Mouse (Mus musculus): ENCODE measurements at regions not wholly inside any gene's neighbourhood (a gene's known extent, or its start where the extent isn't known, plus 50 kb on each side); places are given as distances from the start of the nearest gene placed in this dataset.

DNA sequence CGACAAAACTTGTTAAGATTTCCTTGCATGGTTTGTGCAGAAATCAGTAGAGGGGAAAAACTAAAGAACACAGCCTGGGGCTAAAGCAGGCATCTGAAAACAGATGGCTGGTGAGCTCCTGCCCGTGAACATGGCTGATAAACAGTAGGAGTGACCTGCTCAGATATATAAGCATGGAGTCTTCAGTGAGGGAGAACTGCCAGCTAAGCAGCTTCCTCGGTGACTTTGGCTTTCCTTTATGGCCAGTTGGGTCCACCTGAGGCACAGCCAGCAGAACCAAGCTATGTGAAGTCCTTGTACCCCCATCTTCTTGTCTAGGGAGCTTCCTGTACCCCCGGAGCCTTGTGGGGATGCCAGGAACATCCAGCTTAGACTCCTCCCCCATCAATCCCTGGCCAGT is 139.8 kb upstream of the Gm10295 start:
- POLR2A ChIA-PET: no interaction called here
- no peaks in the 10 kb centered on the region for H3K27me3 ChIP-seq
- CTCF ChIA-PET: interaction anchor here (1.1 to 1.6 kb wide), 2 partner anchors 12 to 35 kb away, joined by 3 to 4 read pairs; no protein-coding TSS in a partner anchor
- peak; percentile 35 for ATAC-seq
- DNase-seq (ENCODE audit: low read depth, low spot score): no peak
- TF ChIP-seq CTCF (IDR thresholded peaks at IDR 0.05): no peak
- in situ Hi-C loops (cut with MboI; ENCODE audit: low pct_unique_long_range_greater_than_20kb): no loop called here

DNA sequence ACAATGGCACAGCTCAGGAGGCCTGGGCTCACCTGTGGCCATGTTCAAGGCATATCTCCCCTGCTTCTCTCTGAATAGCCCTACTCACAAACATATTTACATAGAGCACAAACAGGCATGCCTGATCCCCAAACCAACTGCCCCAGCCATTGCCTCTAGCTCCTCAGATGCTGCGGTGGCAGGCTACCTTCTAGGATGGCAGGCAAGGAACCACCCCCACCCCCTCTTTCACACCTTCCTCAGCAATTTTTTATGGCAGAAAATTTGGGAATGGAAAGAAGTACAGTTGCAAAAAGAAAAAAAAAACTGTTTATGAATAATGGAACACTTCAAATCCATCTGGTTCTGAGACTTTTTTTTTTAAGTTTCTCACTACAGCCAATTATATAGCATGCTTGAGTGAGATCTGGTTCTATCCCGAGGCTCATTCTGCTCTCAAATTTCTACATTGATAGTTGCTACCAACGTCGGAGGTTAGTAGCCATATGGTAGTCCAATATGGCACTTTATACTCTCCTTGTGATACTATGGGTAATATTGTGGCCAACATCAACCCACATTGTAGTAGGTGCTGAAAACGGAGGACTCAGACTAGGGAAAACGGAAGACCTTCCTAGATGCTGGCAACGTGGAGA is 136.8 kb upstream of the Gm10295 start:
- no peak for DNase-seq (ENCODE audit: low read depth, low spot score)
- no peaks in the 10 kb centered on the region for H3K27me3 ChIP-seq
- TF ChIP-seq CTCF (IDR thresholded peaks at IDR 0.05): no peak
- ChIA-PET CTCF (no interaction called here), POLR2A (no interaction called here)
- ATAC-seq: no peak
- in situ Hi-C loops (cut with MboI; ENCODE audit: low pct_unique_long_range_greater_than_20kb): no loop called here

DNA sequence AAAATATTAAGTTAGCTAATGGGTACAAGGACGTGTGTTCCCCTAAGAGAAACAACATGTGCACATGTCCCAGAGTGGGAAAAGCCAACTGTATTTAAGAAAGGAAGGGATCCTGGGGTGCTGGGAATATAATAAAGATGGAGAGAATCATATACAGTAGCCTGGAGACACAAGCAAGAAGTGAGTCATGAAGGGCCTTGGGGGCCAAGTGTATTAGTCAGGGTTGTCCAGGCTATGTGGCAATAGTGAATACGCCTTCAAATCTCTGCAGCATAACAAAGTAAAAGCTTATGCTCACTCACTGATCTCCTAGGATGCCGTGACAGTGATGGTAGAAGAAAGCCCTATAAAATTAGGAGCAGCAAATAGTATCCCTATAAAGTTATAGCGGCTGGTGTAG is 124.1 kb upstream of the Gm10295 start:
- TF ChIP-seq CTCF (IDR thresholded peaks at IDR 0.05): no peak
- no peaks in the 10 kb centered on the region for H3K27me3 ChIP-seq
- DNase-seq (ENCODE audit: low read depth, low spot score) (peak; percentile 7), ATAC-seq (peak; percentile 65)
- in situ Hi-C loops (cut with MboI; ENCODE audit: low pct_unique_long_range_greater_than_20kb): no loop called here
- CTCF ChIA-PET: interaction anchor here (1.6 kb wide), 1 partner anchor 37 kb away, joined by 3 read pairs; no protein-coding TSS in a partner anchor
- POLR2A ChIA-PET: no interaction called here

DNA sequence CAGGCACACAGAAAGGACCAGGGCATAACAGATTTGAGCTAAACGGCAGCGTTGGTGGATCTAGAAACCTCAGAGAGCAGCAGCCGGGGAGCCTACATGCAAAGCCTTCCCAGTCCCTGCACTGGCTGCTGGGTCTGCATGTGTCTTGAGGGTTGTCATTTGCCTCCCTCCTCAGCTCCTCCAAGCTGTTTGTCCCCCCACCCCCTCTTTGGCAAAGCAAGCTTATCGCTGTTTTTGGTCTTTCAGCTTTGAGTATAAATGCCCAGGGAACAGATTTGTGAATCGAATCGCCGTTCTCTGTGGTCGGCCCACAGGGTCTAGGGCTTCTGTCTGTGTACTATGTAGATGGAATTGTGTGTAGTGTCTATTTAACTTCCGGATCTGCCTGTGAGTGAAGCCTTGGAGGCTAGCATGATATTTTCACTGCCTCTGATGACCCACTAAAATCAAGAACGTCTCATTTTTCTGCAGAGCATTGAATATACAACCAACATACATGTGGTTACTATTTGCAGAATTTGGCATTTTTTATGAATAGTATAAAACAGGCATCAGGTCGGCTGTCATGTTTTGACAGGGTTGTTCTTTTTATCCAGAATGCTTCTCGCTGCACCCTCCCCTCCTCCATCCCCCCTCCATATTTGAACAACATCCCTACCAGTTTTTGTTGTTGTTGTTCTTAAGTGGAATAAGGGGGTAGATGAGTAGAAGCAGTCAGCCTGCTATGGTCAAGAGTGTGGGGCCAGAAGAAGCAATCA is 121.3 kb upstream of the Gm10295 start:
- DNase-seq (ENCODE audit: low read depth, low spot score) (no peak), ATAC-seq (no peak)
- no peaks in the 10 kb centered on the region for H3K27me3 ChIP-seq
- ChIA-PET CTCF (no interaction called here), POLR2A (no interaction called here)
- TF ChIP-seq CTCF (IDR thresholded peaks at IDR 0.05): no peak
- in situ Hi-C loops (cut with MboI; ENCODE audit: low pct_unique_long_range_greater_than_20kb): no loop called here

DNA sequence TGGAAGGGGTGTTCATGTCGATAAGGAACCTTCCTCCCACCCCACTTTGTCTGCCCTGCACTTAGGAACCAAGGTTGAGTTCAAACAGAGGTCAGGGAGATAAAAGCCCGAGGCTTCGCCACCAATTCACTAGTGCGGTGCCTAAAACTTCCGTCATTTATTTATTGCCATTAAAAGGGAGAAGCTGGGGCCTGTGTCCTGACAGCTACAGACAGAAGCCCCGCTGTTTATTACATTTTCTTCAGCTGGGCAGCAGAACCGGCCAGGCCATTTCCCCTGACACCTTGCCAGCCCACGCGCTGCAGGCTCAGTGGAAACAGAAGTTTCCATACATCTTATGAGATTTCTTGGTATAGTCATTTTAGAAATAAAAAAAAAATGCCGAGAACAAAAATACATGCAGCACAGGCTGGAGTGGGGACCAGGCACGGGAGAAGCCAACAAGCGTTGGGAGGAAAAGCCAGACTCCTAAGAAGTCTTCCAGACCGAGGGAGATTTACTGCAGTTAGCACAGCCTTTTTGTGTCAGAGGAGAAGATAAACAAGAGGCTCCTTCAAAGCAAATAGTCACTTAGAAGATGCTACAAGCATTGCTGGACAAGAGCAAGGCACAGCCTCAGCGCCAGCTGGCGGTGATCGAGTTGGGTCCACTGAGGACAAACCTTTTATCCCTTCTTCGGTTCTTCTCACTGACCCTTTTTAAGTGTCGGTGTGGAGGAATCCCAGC is 120.5 kb upstream of the Gm10295 start:
- no peak for TF ChIP-seq CTCF (IDR thresholded peaks at IDR 0.05)
- CTCF ChIA-PET: interaction anchor here (0.7 kb wide), 1 partner anchor 17 kb away, joined by 3 read pairs; no protein-coding TSS in a partner anchor
- POLR2A ChIA-PET: no interaction called here
- ATAC-seq (no peak), DNase-seq (ENCODE audit: low read depth, low spot score) (no peak)
- no peaks in the 10 kb centered on the region for H3K27me3 ChIP-seq
- in situ Hi-C loops (cut with MboI; ENCODE audit: low pct_unique_long_range_greater_than_20kb): no loop called here

DNA sequence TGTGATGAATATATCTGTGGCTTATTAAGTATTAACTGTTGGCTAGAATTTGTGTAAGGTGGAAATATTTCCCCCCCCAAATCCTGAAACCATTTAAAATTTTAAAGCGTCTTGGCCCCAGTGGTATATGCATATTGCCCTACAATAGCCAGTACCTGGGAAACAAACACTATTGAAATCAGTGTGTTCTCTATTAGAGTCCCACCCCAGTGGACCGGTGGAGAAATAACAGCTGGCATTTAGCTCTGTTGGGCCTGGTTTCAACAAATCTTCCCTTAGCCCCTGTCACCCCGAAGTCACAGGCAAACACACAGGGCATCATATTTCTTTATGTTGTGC is 120.0 kb upstream of the Gm10295 start:
- ChIA-PET POLR2A (no interaction called here), CTCF (interaction anchor here (0.7 kb wide), 1 partner anchor 18 kb away, joined by 3 read pairs; no protein-coding TSS in a partner anchor)
- in situ Hi-C loops (cut with MboI; ENCODE audit: low pct_unique_long_range_greater_than_20kb): no loop called here
- no peak for TF ChIP-seq CTCF (IDR thresholded peaks at IDR 0.05)
- no peaks in the 10 kb centered on the region for H3K27me3 ChIP-seq
- DNase-seq (ENCODE audit: low read depth, low spot score) (no peak), ATAC-seq (no peak)

DNA sequence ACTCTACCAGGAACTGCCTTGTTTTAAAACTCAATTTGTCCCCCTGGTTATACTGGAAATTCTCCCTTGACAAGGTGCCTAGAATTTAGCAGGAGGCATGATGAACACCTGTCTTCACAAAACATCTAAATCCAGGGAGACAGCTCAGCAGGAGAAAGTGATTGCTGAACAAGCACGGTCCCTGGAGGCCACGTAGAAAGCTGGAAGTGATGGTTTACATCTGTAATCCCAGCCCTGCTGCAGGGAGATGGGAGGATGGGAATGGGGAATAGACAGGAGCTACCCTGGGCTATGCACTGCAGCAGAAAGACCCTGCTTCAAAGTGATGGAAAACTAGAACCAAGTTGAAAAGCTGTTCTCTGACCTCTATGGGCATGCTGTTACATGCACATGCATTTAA is 119.1 kb upstream of the Gm10295 start:
- ChIA-PET POLR2A (no interaction called here), CTCF (no interaction called here)
- in situ Hi-C loops (cut with MboI; ENCODE audit: low pct_unique_long_range_greater_than_20kb): no loop called here
- DNase-seq (ENCODE audit: low read depth, low spot score) (no peak), ATAC-seq (no peak)
- no peak for TF ChIP-seq CTCF (IDR thresholded peaks at IDR 0.05)
- H3K27me3 ChIP-seq: no peaks in the 10 kb centered on the region

DNA sequence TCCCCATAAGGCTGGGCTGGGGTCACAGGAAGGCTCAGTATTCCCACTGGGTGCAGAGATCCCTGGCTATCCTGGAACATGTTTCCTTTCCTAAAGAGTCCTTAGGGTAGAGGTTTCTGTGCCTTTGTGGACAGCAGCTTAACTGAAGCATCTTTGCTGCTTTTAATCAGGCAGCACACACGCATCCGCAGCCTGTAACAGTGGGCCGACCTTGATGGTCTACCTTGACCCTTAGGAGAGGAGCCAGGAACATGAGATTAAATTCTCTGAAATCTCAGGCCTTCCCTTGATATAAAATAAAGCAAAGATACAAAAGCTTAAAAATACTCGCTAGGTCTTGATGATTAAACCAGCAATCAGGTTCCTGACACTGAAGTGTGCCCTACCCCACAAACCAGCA is 118.7 kb upstream of the Gm10295 start:
- no peak for ATAC-seq
- no peak for DNase-seq (ENCODE audit: low read depth, low spot score)
- no peak for TF ChIP-seq CTCF (IDR thresholded peaks at IDR 0.05)
- ChIA-PET CTCF (no interaction called here), POLR2A (interaction anchor here (0.6 kb wide), 1 partner anchor 61 kb away, joined by 3 read pairs; no protein-coding TSS in a partner anchor)
- in situ Hi-C loops (cut with MboI; ENCODE audit: low pct_unique_long_range_greater_than_20kb): no loop called here
- H3K27me3 ChIP-seq: no peaks in the 10 kb centered on the region

DNA sequence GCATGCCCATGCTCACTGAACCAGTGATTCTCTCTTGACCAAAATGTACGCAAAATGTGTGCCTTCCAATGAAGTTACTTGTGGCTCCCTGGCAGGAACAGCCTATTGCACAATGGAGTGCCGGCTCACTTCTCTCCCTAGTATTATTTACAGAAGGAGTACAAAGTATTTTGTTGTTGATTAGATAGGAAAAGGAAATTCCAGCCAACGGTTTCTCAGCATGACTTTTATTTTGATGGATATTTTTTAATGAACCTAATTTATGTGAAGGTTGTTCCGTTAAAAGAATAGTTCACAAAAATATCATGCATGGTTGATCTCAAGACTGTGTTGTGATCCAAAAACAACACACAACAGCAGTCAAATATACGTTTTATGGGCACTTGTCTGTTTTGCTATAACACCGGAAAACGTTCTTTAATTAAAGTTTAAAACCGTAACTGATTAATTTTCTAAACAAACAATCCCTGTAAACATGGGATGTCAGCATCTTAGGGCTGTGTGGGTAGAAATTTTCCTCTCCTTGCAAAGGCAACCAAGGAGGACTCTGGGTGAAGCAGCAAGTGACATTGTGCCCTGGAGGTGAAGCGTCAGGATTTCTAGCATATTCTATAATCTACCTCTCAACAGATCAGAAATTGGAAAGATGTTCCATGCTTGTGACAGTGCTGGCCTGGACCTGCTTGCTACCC is 116.3 kb upstream of the Gm10295 start:
- ChIA-PET POLR2A (no interaction called here), CTCF (no interaction called here)
- no peak for TF ChIP-seq CTCF (IDR thresholded peaks at IDR 0.05)
- no peaks in the 10 kb centered on the region for H3K27me3 ChIP-seq
- ATAC-seq (peak; percentile 40), DNase-seq (ENCODE audit: low read depth, low spot score) (peak; percentile 28)
- in situ Hi-C loops (cut with MboI; ENCODE audit: low pct_unique_long_range_greater_than_20kb): no loop called here

DNA sequence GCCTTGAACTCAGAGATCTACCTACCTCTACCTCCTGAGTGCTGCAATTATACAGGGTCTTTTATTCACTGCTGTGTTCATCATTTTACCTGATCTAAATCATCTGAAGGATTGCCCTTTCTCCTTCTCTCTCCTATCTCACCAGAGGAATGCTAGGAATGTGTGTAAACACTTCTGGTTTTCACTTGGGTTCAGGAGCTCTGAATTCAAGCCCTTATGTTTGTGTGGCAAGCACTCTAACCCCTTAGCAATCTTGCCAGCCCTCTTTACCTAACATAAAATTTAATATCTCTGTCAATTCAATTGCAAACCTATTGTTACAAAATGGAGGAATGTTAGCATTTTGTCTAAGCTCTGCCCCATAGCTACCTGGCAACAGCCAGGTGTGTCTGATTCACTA is 112.8 kb upstream of the Gm10295 start:
- DNase-seq (ENCODE audit: low read depth, low spot score): no peak
- ChIA-PET CTCF (no interaction called here), POLR2A (no interaction called here)
- TF ChIP-seq CTCF (IDR thresholded peaks at IDR 0.05): no peak
- in situ Hi-C loops (cut with MboI; ENCODE audit: low pct_unique_long_range_greater_than_20kb): no loop called here
- H3K27me3 ChIP-seq: no peaks in the 10 kb centered on the region
- peak; percentile 33 for ATAC-seq
